ENCODE assay signal across 8 mouse cellular contexts in the genomic region with DNA sequence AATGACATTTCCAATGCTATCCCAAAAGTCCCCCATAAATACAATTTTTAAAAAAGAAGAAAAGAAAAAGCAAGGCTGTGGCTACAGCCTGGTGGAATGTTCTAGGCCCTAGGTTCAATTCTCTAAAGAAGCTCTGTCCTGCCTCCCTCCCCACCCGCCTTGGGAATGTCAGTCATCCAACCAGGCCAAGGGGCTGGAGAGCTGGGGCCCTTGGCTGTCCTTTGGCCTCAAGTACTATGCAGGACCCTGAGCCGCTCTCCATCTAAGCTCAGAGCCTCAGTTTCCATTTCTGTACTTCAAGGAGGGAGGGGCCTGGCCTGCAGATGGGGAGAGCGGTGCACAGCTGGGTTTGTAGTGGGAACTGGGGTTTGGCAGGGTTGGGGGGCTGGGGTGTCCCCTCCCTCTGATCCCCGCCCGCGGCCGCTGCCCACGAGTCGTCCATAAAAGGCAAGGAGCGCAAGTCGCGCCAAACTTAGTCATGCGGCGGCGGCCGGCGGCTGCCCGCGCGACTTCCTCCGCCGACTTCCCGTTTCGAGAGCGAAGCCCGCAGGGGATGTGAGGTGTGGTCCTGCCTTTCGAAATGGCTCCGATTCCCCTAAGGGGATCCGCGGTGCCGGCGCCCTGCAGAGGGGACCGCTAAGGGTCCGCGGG. TPM values are rescaled to one million over a fixed set of nuclear protein-coding genes. Genes with fewer than 3 reads are reported as not detected.
DNase-seq lines count a peak whose midpoint lies in the region; ATAC-seq and TF ChIP-seq lines count a peak whose summit lies in the region.

No protein-coding gene starts in this region.

- H3K9me3 ChIP-seq in embryonic facial prominence, embryonic 15.5 days (replicated peaks) = no peaks in the 10 kb centered on the region
- no peaks in the 10 kb centered on the region for H3K9me3 ChIP-seq in midbrain, postnatal 0 days (ENCODE audit: low read length)

- TF ChIP-seq CTCF in liver, adult 2 months (IDR thresholded peaks at IDR 0.05; ENCODE audit: low read depth, low read length) = no peak
- TF ChIP-seq CTCF in midbrain, postnatal 0 days (IDR thresholded peaks at IDR 0.05) = no peak

- no peaks in the 10 kb centered on the region for H3K36me3 ChIP-seq in embryonic facial prominence, embryonic 15.5 days
- no peaks in the 10 kb centered on the region for H3K36me3 ChIP-seq in liver, adult 2 months (ENCODE audit: control insufficient read depth, insufficient read depth, low read length)
- H3K36me3 ChIP-seq in midbrain, postnatal 0 days (ENCODE audit: insufficient read depth, low read length) = no peaks in the 10 kb centered on the region

- WGBS in embryonic facial prominence, embryonic 15.5 days = 3% methylated on average over 35 of the region's 35 CpGs
- WGBS in liver, adult 2 months = 9% methylated on average over 32 of the region's 35 CpGs
- 5% methylated on average over 34 of the region's 35 CpGs for WGBS in midbrain, postnatal 0 days

- DNase-seq in cerebellum, postnatal 25 days = peak; percentile 27 to 43
- no peak for DNase-seq in cerebellum, adult 9-10 months
- DNase-seq in heart, adult 9 months (ENCODE audit: low spot score in 2 of 2) = peak; percentile 93
- DNase-seq in kidney, adult 8-10 months = peak; percentile 67 to 76
- peak; percentile 31 for DNase-seq in liver, adult 2 months (ENCODE audit: extremely low read depth, low read depth, low spot score)
- peak; percentile 40 for DNase-seq in midbrain, postnatal 0 days (ENCODE audit: low spot score)
- peak; percentile 82 to 91 for DNase-seq in spleen, postnatal 4 days (ENCODE audit: low spot score in 2 of 2)

- H3K9ac ChIP-seq in embryonic facial prominence, embryonic 15.5 days = peak overlapping the region; percentile 39
- peak overlapping the region; percentile 74 for H3K9ac ChIP-seq in liver, adult 2 months (ENCODE audit: low read depth, low read length)
- H3K9ac ChIP-seq in midbrain, postnatal 0 days (replicated peaks; ENCODE audit: low read length, poor library complexity, severe bottlenecking) = peak overlapping the region; percentile 51

- H3K79me2 ChIP-seq in liver, adult 2 months (ENCODE audit: control insufficient read depth, insufficient read depth, low read length) = no peaks in the 10 kb centered on the region

- peak overlapping the region; percentile 80 for H3K27ac ChIP-seq in embryonic facial prominence, embryonic 15.5 days (replicated peaks)
- H3K27ac ChIP-seq in liver, adult 2 months (replicated peaks; ENCODE audit: insufficient read depth, low read depth, low read length) = peak overlapping the region; percentile 74
- no peak overlapping the region for H3K27ac ChIP-seq in midbrain, postnatal 0 days (ENCODE audit: low read depth, low read length)

- peak overlapping the region; percentile 77 for H3K4me2 ChIP-seq in embryonic facial prominence, embryonic 15.5 days (replicated peaks)
- peak overlapping the region; percentile 58 for H3K4me2 ChIP-seq in midbrain, postnatal 0 days (ENCODE audit: low read depth, low read length, poor library complexity, severe bottlenecking)

- no peaks in the 10 kb centered on the region for H3K27me3 ChIP-seq in embryonic facial prominence, embryonic 15.5 days
- H3K27me3 ChIP-seq in liver, adult 2 months (ENCODE audit: control insufficient read depth, insufficient read depth, low read length) = no peaks in the 10 kb centered on the region
- H3K27me3 ChIP-seq in midbrain, postnatal 0 days (ENCODE audit: insufficient read depth, low read length) = 0 out of 2 replicates have a peak, but pooled peaks cover 4% of the 10 kb centered on the region

- no peak for TF ChIP-seq POLR2A in liver, adult 2 months (IDR thresholded peaks at IDR 0.05; ENCODE audit: extremely low read depth, insufficient read depth, low read length)

- H3K4me3 ChIP-seq in embryonic facial prominence, embryonic 15.5 days (replicated peaks) = peak overlapping the region; percentile 49
- H3K4me3 ChIP-seq in liver, adult 2 months (ENCODE audit: insufficient read depth, low read depth, low read length) = peak overlapping the region; percentile 59
- H3K4me3 ChIP-seq in midbrain, postnatal 0 days (ENCODE audit: low read depth, low read length) = peak overlapping the region; percentile 31

- peaks cover 32% of the 10 kb centered on the region for H3K4me1 ChIP-seq in embryonic facial prominence, embryonic 15.5 days
- H3K4me1 ChIP-seq in liver, adult 2 months (ENCODE audit: control insufficient read depth, insufficient read depth, low read length) = peaks cover 11% of the 10 kb centered on the region
- no peaks in the 10 kb centered on the region for H3K4me1 ChIP-seq in midbrain, postnatal 0 days (ENCODE audit: insufficient read depth, low read length)

- peak; percentile 63 for ATAC-seq in embryonic facial prominence, embryonic 15.5 days (ENCODE audit: insufficient number of reproducible peaks, low FRiP score, low TSS enrichment, low read depth)
- no peak for ATAC-seq in midbrain, postnatal 0 days (ENCODE audit: low FRiP score)

RNA-seq across cellular contexts. Expression of gene Actb, which starts 22.3 kb away (rescaled TPM):
- polyA plus RNA-seq in embryonic facial prominence, embryonic 15.5 days (2015; fragmentation: Nextera tagmentation; extraction: Ambion mirVana) = 12,790 and 13,060 TPM in 2 replicates
- 726 and 988 TPM in 2 replicates for total RNA-seq in liver, adult 2 months (2014; rRNA removed)
- polyA plus RNA-seq in liver, adult 2 months (2012; rRNA removed) = 1,363 and 1,398 TPM in 2 replicates
- 5,191 and 5,200 TPM in 2 replicates for total RNA-seq in midbrain, postnatal 0 days (2014; rRNA removed)
- polyA plus RNA-seq in midbrain, postnatal 0 days (2015; fragmentation: Nextera tagmentation; extraction: Ambion mirVana) = 15,915 and 17,004 TPM in 2 replicates

RNA-seq across cellular contexts. Expression of gene Fscn1, which starts 31.3 kb away (rescaled TPM):
- polyA plus RNA-seq in embryonic facial prominence, embryonic 15.5 days (2015; fragmentation: Nextera tagmentation; extraction: Ambion mirVana) = 328 TPM in 2 replicates
- total RNA-seq in liver, adult 2 months (2014; rRNA removed) = 2.0 and 4.2 TPM in 2 replicates
- polyA plus RNA-seq in liver, adult 2 months (2012; rRNA removed) = 3.0 and 4.4 TPM in 2 replicates
- 536 and 616 TPM in 2 replicates for total RNA-seq in midbrain, postnatal 0 days (2014; rRNA removed)
- 485 and 504 TPM in 2 replicates for polyA plus RNA-seq in midbrain, postnatal 0 days (2015; fragmentation: Nextera tagmentation; extraction: Ambion mirVana)

RNA-seq across cellular contexts. Expression of gene Fbxl18, which starts 33.7 kb away (rescaled TPM):
- polyA plus RNA-seq in embryonic facial prominence, embryonic 15.5 days (2015; fragmentation: Nextera tagmentation; extraction: Ambion mirVana) = 11.7 and 14.7 TPM in 2 replicates
- total RNA-seq in liver, adult 2 months (2014; rRNA removed) = 1.5 and 2.4 TPM in 2 replicates
- polyA plus RNA-seq in liver, adult 2 months (2012; rRNA removed) = 9.3 and 10.6 TPM in 2 replicates
- total RNA-seq in midbrain, postnatal 0 days (2014; rRNA removed) = 52.8 and 67.5 TPM in 2 replicates
- polyA plus RNA-seq in midbrain, postnatal 0 days (2015; fragmentation: Nextera tagmentation; extraction: Ambion mirVana) = 25.5 and 27.5 TPM in 2 replicates

Comparison
In these comparisons a context has a peak if more than half of its experiments do, and no peak if none do; other contexts are left out.
1. RNA of gene Fscn1, which starts 31.3 kb away (polyA plus RNA-seq): 485 to 504 TPM in midbrain, postnatal 0 days and 328 TPM in embryonic facial prominence, embryonic 15.5 days; 3.0 to 4.4 TPM in liver, adult 2 months; every median in the first group is over 10 times any median in the second.
2. Peak in every context shown above with its lines, with median percentiles within 50 percentile points of each other: H3K4me3 ChIP-seq and H3K9ac ChIP-seq.